Mouse (Mus musculus) mature B cell (primary cell): Measurements from ENCODE around the gene Banf2.

ENCODE experiments used
- in situ Hi-C: fragments of 300-500 bp; cut with MboI; formaldehyde crosslinking; loops from 2 replicates; pipeline ENCODE4 v1.14.3; 2019

The Banf2 gene

GRCm38 (mm10) chr2:144092767-144093166 lies 59.9 kb downstream of the Banf2 start:
- in situ Hi-C loops: no loop called here

DNA sequence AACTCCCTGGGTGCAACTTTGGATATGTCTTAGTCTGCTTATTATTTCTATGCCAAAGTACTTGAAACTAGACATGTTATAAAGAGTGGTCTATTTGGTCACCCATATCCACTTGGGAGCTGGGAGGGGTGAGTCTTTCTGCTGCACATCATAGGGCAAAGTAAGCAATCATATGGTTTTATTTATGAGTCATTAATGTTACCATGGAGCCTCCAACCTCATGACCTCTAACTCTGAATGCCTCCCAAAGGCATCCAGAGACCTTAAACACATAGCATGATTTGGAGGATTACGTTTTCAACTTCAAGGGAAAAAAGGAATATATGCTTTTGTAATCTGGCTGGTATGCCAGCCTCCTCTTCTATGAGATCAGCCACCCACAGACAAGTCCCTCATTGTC lies 61.9 kb downstream of the Banf2 start:
- in situ Hi-C loops: no loop called here

DNA sequence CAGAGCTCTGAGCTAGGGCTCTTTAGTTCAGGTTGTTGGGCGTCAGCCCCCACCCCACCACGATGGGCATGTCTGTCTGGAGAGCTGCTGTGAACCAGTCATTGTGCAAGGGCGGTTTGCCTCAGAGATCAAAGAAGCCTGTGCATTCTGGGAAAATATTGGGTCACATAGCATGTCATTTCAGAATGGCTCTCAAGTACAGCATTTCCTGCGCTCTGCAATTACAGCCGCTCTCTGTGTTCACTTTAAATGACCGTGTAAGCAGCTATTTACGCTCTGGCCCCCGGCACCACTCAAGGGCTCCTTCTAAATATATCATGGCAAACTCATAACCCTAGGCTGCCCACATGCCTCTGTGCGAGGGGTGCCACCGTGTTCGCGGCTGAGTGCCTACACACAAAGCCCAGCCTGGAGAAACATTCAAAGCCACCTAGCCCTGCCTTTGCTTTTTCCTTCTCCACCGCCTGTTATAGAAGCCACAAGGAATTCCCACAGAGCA lies 68.7 kb downstream of the Banf2 start:
- in situ Hi-C loops: no loop called here

DNA sequence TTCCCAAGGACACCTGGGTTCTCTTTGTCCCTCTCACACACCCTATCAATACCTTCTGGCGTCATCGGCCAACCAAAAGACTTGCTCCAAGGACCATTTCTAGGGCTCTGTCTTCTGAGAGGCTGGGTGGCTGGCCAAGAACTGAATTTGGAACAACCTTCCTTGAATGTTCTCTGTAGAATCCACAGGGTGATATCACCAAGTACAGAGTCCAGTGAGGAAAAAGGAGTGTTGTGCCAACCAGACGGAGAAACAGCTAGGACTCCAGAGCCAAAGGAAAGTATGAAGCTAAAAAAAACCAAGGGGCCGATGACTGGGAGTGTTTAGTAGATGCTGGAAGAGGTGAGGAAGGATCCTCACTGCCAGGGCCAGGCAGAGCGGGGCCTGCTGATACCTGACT lies 74.5 kb downstream of the Banf2 start:
- in situ Hi-C loops: no loop called here

- in situ Hi-C loops: no loop called here
Observed at GRCm38 (mm10) chr2:144107810-144108209, 75.0 kb downstream of the Banf2 start.

GRCm38 (mm10) chr2:144108376-144108775 lies 75.5 kb downstream of the Banf2 start:
- in situ Hi-C loops: no loop called here

GRCm38 (mm10) chr2:144111966-144112365 lies 79.1 kb downstream of the Banf2 start:
- in situ Hi-C loops: no loop called here

- in situ Hi-C loops: no loop called here
Observed at GRCm38 (mm10) chr2:144112666-144113065, 79.8 kb downstream of the Banf2 start.

- in situ Hi-C loops: no loop called here
Observed at GRCm38 (mm10) chr2:144118061-144118460, 85.2 kb downstream of the Banf2 start.

DNA sequence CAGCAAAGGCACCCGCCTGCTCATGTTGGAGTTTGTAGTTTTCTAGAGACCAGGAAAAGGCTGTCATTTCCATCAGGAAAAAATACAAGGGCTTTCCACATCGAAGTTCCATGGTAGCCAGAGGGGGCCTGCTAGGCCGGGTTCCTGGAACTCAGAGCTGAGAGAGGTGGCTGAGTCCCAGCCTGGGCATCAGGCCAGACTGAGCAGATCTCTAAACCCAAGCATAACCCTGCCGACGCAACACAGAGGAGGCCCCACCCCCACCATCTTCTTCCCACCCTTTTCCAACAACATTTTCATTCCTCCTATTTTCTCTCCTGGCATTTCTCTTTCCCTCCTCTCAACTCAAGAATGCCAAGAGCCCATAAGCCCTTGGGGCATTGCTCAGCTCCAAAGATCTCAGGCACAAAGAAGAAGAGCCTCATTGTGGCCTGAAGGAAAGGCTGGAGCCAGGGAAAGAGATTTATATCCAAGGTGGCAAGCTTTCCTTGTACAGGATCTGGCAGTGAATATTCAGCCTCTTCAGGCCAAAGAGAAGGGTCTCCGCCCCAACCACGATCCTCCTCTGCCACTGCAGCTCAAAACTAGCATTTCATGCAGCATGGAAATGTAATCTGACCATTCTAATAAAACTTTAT lies 87.4 kb downstream of the Banf2 start:
- in situ Hi-C loops: no loop called here

DNA sequence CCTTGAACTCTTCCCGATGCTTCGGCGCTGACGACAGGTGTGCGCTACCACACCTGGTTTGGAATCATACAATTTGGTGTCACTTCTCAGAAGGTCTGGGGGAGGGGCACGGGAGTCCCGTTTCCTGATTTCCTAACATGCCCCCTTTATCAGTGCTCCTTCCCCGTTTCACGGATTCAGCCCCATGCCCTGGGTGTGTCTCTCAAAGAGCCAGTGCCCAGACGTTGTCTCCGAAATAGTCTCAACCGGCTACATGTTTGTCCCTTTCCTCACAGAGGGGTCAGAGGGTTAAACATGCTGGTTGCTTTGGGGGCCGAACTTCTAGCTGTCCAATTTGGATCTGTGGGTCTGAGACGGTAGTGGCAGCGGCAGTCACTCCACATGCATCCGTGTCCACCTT lies 89.2 kb downstream of the Banf2 start:
- in situ Hi-C loops: no loop called here
